Mouse (Mus musculus) layer of hippocampus, adult 8-10 months (tissue): ENCODE measurements around the gene Arfgef3. TPM values are rescaled to one million over a fixed set of nuclear protein-coding genes. Genes with fewer than 3 reads are reported as not detected.

Source experiments
- DNase-seq, 2 experiments: peaks; one replicate each; pipeline ENCODE4 v3.0.0; 2022; ENCODE audit warnings: low spot score in 2 of 2
- total RNA-seq, 4 experiments: library from RNA; stranded (reverse); gene quantifications; 2 replicates each; pipeline ENCODE4 v1.2.4; 2022

Arfgef3 gene
- total RNA-seq, result 10 to 100 TPM; 76.1 to 88.8 (median 81.9) TPM

DNA sequence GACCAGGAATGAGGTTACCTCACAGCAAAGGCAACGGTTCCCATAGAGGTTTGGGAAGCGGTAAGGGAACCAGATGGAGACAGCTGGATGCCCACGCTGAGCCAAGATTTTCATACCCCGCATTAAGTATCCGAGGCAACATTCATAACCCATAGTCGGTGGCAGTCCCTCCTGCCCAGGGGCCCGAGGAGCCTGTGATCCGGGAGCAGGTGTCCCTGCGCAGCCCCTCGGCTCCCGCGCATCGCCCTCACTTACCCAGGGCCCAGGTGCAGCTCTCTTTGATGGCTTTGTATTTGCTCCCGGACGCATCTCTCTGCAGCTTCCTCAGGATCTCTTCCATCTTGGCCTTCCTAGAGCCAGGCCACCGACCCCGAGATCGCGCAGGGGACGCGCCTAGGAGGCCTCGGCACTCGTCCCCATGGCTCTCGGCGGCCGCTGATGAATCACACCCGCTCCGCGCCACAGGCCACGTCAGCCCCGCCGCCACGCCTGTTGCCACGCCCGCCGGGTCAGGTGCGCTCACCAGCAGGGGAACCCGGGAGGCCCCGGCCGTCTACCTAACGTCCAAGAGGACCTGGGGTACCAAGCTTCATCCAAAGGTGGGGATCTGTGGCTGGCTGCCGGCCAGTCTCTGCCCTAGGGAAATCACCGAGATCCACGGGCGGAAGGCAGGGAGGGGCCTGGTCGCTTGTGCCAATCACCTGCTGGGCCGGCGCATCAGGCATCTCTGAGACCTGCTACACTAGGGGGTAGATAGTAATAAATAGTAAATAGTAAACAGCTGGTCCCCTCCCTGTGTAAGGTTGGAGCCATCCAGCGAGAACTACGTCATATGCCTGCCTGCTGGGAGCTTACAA, at the start of gene Arfgef3:
Gene Arfgef3, minus strand, starts transcription at position 664 of the 857 bp plus-strand sequence.
- peak; percentile 70 to 79 for DNase-seq

- peak in 1 of 2 experiments; percentile 16 for DNase-seq
Observed at GRCm38 (mm10) chr10:18790063-18790462, 46.3 kb upstream of the Arfgef3 start.

- no peak for DNase-seq
Observed at GRCm38 (mm10) chr10:18788601-18789000, 44.9 kb upstream of the Arfgef3 start.

DNA sequence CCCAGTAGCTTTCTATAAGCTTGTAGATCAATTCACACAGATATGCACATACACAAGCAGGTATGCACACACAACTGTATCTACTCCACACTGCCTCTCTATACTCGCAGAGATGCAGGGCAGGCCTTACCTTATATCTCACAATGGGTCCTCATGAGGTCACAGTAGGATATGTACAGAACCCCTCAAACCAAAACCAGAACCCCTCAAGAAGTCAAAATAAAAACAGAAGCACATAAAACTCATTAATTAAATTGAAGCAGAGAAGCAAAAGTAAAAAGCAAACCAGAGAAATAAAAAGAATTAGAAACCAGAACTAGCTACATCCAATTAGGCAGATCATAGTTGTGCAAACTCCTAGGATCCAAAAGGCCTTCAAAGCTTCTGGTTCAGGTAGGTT, 42.9 kb upstream of the Arfgef3 start, which contains the start of gene Gm4922:
Gene Gm4922, minus strand, starts transcription at position 101 of the 400 bp plus-strand sequence.
- DNase-seq, result no peak

DNA sequence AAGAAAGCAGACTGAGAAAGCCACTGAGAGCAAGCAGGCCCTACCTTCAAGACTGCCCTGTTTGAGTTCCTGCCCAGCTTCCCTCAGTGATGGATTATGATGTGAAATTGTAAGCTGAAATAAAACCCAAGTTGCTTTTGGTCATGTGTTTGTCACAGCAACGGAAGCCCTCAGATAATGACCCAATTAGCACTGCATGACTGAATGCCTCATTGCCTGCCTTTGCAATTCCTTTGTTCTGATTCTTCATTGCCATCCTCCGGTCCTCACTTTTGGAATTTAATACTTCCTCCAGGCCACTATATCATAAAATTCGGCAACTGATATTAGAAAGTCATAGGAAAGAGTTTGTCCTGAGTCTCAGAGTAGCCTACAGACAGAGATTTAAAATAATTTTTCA, 33.8 kb upstream of the Arfgef3 start:
- DNase-seq, result no peak

DNA sequence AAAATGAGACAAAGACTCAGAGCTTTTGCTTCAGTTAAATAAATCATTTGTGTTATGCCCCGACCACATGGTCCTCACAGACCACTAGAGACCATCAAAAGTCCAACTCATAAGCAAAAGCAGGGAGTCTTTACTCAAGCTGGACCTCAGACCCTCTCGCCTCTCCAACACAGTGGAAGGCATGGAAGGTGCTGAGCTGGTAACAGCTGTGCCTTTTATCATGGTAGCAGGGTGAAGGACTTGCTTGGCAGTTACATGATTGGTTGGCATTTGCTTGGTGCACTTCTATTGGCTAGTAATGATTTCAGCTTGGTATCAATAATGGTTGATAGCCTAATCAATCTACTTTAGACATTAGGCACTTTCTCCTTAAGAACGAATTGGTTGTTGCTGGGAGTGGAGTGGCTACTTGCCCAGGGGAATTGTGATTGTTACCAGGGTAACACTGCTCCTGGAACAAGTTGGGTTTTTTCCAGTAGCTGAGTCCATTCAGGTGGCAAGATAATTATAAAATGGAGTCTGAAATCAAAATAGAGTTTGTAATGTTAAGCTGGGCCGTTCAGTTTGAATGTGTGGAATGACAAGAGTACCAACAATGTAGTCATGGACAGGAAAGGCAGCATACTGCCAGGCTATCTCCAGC, 28.9 kb upstream of the Arfgef3 start:
- DNase-seq, result no peak

DNA sequence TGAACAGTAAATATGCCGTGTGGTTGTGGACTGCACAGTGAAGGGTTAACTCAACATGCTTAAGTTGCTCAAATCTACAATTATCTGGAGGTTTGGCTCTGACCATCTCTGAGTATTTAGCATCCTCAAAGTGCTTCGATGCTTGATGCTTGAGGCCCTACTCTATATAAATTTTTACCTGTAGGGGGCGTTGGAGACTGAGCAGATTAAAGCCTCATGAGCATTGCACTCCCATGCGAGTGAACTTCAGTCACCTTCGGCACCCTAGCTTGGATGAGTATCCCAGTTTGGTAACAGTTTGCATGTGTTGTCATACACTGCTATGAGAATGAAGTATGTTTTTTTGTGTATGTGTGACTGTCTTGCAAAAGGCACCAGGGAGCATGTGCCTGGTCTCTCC, 26.2 kb upstream of the Arfgef3 start:
- no peak for DNase-seq

DNA sequence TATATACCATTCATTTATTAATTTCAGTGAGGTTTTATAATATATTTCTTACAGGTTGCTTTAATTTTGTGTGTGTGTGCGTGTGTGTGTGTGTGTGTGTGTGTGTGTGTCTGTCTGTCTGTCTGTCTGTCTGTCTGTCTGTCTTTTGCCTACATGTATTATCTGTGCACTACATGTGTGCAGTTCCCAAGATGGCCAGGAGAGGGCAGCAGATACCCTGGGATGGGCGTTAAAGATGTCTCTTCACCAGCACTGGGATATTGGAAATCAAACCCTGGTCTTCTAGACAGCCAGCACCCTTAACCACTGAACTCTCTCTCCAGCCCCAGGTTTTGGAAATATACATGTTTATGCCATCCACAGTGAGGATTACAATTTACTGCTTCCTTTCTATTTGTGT, 16.5 kb upstream of the Arfgef3 start:
- DNase-seq, result peak in 1 of 2 experiments; percentile 23

- no peak for DNase-seq
Observed at GRCm38 (mm10) chr10:18750057-18750456, 6.3 kb upstream of the Arfgef3 start.

DNA sequence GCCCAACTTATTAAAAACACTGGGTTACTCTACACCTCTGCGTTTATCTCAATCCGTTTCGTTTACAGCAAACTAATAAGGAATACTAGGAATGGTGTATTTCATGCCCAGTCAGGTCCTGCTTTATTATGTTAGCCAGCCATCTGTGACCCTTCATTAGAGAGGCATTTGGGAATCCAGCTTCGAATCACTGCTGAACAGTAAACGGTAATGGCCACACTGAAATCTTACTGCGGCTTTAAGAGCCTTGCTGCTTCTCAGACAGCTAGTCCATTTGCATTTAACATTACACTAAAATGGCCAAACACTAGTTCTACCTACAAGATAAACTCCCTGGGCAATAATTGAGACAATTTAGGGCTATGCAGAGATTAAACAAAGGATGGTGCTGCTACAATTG, 1.7 kb downstream of the Arfgef3 start:
- DNase-seq, result no peak

GRCm38 (mm10) chr10:18741024-18741423, 2.7 kb downstream of the Arfgef3 start:
- no peak for DNase-seq

- DNase-seq, result no peak
Observed at GRCm38 (mm10) chr10:18728548-18728947, 15.2 kb downstream of the Arfgef3 start.

- DNase-seq, result no peak
Observed at GRCm38 (mm10) chr10:18711436-18711835, 32.3 kb downstream of the Arfgef3 start.

DNA sequence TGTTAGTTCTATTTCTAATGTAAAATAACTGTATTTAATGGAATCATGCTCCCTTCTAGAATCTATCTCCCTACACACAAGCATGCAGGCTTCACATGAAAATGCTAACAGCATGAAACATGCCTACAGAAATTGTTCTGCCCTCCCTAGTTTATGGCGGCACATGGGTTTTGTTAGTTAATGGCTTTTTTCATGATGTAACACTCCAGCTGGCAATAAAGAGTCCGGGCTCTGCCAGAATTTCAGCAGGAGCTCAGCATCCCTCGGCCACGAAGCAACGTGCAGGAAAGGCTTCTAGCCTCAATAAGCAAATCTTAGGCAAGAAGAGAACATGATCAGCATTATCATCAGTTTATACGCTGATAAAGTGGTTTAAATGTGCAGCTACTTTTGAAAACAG, 32.8 kb downstream of the Arfgef3 start:
- DNase-seq, result peak; percentile 32 to 42

DNA sequence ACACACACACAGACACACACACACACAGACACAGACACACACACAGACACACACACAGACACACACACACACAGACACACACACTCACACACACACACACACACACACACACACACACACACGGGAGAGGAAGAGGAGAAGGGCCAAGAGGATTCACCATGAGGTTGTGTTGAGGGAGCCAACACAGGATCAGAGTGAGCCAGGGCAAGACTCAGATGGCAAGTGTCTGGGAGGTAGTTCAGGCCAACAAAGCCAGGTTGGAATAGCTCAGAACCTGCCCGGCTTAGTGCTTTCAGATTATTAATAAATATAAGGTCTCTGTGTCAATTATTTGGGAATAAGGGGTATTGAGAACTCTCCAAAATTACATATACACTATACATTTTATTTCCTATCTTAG, 33.9 kb downstream of the Arfgef3 start:
- DNase-seq, result no peak

- no peak for DNase-seq
Observed at GRCm38 (mm10) chr10:18708641-18709040, 35.1 kb downstream of the Arfgef3 start.

- no peak for DNase-seq
Observed at GRCm38 (mm10) chr10:18704393-18705120, 39.2 kb downstream of the Arfgef3 start.

GRCm38 (mm10) chr10:18701517-18701916, 42.2 kb downstream of the Arfgef3 start:
- no peak for DNase-seq

- DNase-seq, result no peak
Observed at GRCm38 (mm10) chr10:18700117-18700516, 43.6 kb downstream of the Arfgef3 start.

GRCm38 (mm10) chr10:18699151-18699550, 44.6 kb downstream of the Arfgef3 start:
- DNase-seq, result no peak

GRCm38 (mm10) chr10:18696461-18696860, 47.3 kb downstream of the Arfgef3 start:
- no peak for DNase-seq

DNA sequence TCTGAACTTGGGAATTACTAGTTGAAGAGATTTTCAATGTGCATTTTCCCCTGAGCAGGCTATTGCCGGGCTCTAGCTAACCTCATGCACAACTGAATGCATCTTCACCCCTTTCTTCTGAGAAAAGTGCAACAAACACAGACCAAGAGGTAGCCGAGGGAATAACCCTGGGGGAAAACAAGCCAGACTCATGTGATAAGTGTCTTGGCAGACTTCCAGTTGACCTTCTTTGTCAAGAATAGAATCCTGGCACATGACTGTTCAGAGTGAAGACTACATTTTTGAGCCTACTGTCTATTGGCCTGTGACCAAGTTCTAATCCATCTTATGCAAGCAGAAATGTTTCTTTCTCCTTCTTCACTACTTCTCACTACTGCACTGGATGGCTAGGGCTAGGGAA, 55.5 kb downstream of the Arfgef3 start:
- no peak for DNase-seq
